Mouse (Mus musculus) testis, adult 2 months (tissue): Measurements from ENCODE around the gene Rims1.

Experiments used
- CTCF ChIP-seq: fragments of 200-500 bp; IDR thresholded peaks from 2 replicates; pipeline ENCODE4 v1.5.1; 2012; ENCODE audit warnings: low read depth, mild to moderate bottlenecking, inconsistent platforms, low read length, moderate library complexity; ENCODE audit not compliant: control insufficient read depth, insufficient read depth, insufficient replicate concordance
- POLR2A ChIP-seq: fragments of 200-500 bp; IDR thresholded peaks from 2 replicates; pipeline ENCODE4 v1.6.1; 2012; ENCODE audit warnings: low read depth, mild to moderate bottlenecking, inconsistent platforms, low read length, moderate library complexity; ENCODE audit not compliant: control insufficient read depth

- TF ChIP-seq CTCF (no peak), POLR2A (no peak)
These were observed 150.9 kb downstream of the Rims1 start for GRCm38 (mm10) chr1:22654903-22655302.
